In genomic region chr9:98529776-98530175, GRCm38 (mm10) we compare ENCODE assay signal across 23 mouse cellular contexts. TPM values are rescaled to one million over a fixed set of nuclear protein-coding genes. Genes with fewer than 3 reads are reported as not detected.
DNase-seq lines count a peak whose midpoint lies in the region; ATAC-seq and TF ChIP-seq lines count a peak whose summit lies in the region.
"Had no signal": no experiment of that assay in that cellular context is flagged by ENCODE, and none has a peak within 500 bp of the region (broad histone marks: within the 10 kb centered on the region; RNA-seq: fewer than 3 reads in every experiment).

No protein-coding gene starts in this region.

- H3K27ac ChIP-seq in forebrain, embryonic 12.5 days, result 0 out of 2 replicates have a peak overlapping the region, but pooled peaks have one; percentile 5
- no peak overlapping the region for H3K27ac ChIP-seq in forebrain, postnatal 0 days (ENCODE audit: low read depth, low read length)
- H3K27ac ChIP-seq in hindbrain, embryonic 11.5 days (ENCODE audit: low read depth, low read length), result 0 out of 2 replicates have a peak overlapping the region, but pooled peaks have one; percentile 17
- H3K27ac ChIP-seq in hindbrain, embryonic 14.5 days, result no peak overlapping the region
- H3K27ac ChIP-seq: embryonic facial prominence, embryonic 13.5 days; heart, adult 2 months; hindbrain, embryonic 10.5 days had no signal

- H3K4me3 ChIP-seq in forebrain, embryonic 12.5 days (replicated peaks), result no peak overlapping the region
- H3K4me3 ChIP-seq in forebrain, postnatal 0 days (ENCODE audit: low read depth, low read length), result no peak overlapping the region
- H3K4me3 ChIP-seq in hindbrain, embryonic 11.5 days (ENCODE audit: low read depth, low read length), result no peak overlapping the region
- H3K4me3 ChIP-seq in hindbrain, embryonic 14.5 days (replicated peaks; ENCODE audit: low read length), result no peak overlapping the region
- H3K4me3 ChIP-seq: embryonic facial prominence, embryonic 13.5 days; heart, adult 2 months; heart, embryonic 12.5 days; hindbrain, embryonic 10.5 days had no signal

- H3K4me2 ChIP-seq in forebrain, embryonic 12.5 days, result no peak overlapping the region
- H3K4me2 ChIP-seq in forebrain, postnatal 0 days (ENCODE audit: low read depth), result no peak overlapping the region
- H3K4me2 ChIP-seq in hindbrain, embryonic 11.5 days (replicated peaks; ENCODE audit: low read depth, low read length), result no peak overlapping the region
- H3K4me2 ChIP-seq in hindbrain, embryonic 14.5 days (replicated peaks), result no peak overlapping the region
- H3K4me2 ChIP-seq: embryonic facial prominence, embryonic 13.5 days; heart, embryonic 12.5 days had no signal

- peaks cover 12% of the 10 kb centered on the region for H3K4me1 ChIP-seq in forebrain, embryonic 12.5 days
- peaks cover 8% of the 10 kb centered on the region; the same call in 1 of the 2 replicates for H3K4me1 ChIP-seq in forebrain, postnatal 0 days (ENCODE audit: insufficient read depth)
- H3K4me1 ChIP-seq in hindbrain, embryonic 11.5 days (replicated peaks; ENCODE audit: control insufficient read depth, insufficient read depth, low read length), result 0 out of 2 replicates have a peak, but pooled peaks cover under 1% of the 10 kb centered on the region
- 0 out of 2 replicates have a peak, but pooled peaks cover 9% of the 10 kb centered on the region for H3K4me1 ChIP-seq in hindbrain, embryonic 14.5 days (replicated peaks; ENCODE audit: control insufficient read depth, insufficient read depth, low read length)
- H3K4me1 ChIP-seq: embryonic facial prominence, embryonic 13.5 days; heart, embryonic 12.5 days had no signal

- no peak for TF ChIP-seq CTCF in forebrain, postnatal 0 days (IDR thresholded peaks at IDR 0.05; ENCODE audit: low read depth)

- ATAC-seq in forebrain, embryonic 12.5 days (ENCODE audit: low FRiP score), result no peak
- ATAC-seq in forebrain, postnatal 0 days, result no peak
- no peak for ATAC-seq in hindbrain, embryonic 11.5 days (ENCODE audit: low FRiP score)
- no peak for ATAC-seq in hindbrain, embryonic 14.5 days (ENCODE audit: low FRiP score)
- ATAC-seq: CD4-positive, CD25-positive, alpha-beta regulatory T cell, adult 4 months; hindbrain, embryonic 16.5 days; inflammation-experienced regulatory T-cells, adult 6 months had no signal

- H3K9me3 ChIP-seq in forebrain, embryonic 12.5 days, result no peaks in the 10 kb centered on the region
- H3K9me3 ChIP-seq in forebrain, postnatal 0 days (ENCODE audit: low read length), result no peaks in the 10 kb centered on the region
- no peaks in the 10 kb centered on the region for H3K9me3 ChIP-seq in hindbrain, embryonic 11.5 days (ENCODE audit: control insufficient read depth, low read length)
- no peaks in the 10 kb centered on the region for H3K9me3 ChIP-seq in hindbrain, embryonic 14.5 days (ENCODE audit: control insufficient read depth, low read length)
- H3K9me3 ChIP-seq: embryonic facial prominence, embryonic 13.5 days; G1E; heart, embryonic 12.5 days; hindbrain, embryonic 10.5 days had no signal

- H3K36me3 ChIP-seq in forebrain, embryonic 12.5 days (replicated peaks), result no peaks in the 10 kb centered on the region
- no peaks in the 10 kb centered on the region for H3K36me3 ChIP-seq in forebrain, postnatal 0 days (ENCODE audit: insufficient read depth)
- no peaks in the 10 kb centered on the region for H3K36me3 ChIP-seq in hindbrain, embryonic 11.5 days (ENCODE audit: control insufficient read depth, insufficient read depth, low read length)
- no peaks in the 10 kb centered on the region for H3K36me3 ChIP-seq in hindbrain, embryonic 14.5 days (replicated peaks; ENCODE audit: control insufficient read depth, insufficient read depth)
- H3K36me3 ChIP-seq: embryonic facial prominence, embryonic 13.5 days; G1E; heart, embryonic 12.5 days; hindbrain, embryonic 10.5 days had no signal

- DNase-seq in forebrain, postnatal 0 days, result no peak
- DNase-seq in hindbrain, embryonic 11.5 days (ENCODE audit: low spot score), result no peak
- no peak for DNase-seq in hindbrain, embryonic 14.5 days (ENCODE audit: low spot score)
- peak; percentile 12 for DNase-seq in brain, adult 2 months (ENCODE audit: low read depth, low spot score)
- DNase-seq in retina, embryonic 14.5 days (ENCODE audit: low spot score), result peak; percentile 36
- DNase-seq in ovary, postnatal 10 days (ENCODE audit: low spot score), result no peak
- DNase-seq: adrenal gland, adult 8-10 months; adrenal gland, postnatal 36 days; B cell, adult 2 months; cerebellum, adult 11-12 months; cerebellum, adult 9-11 months; cerebellum, postnatal 36 days; gastrocnemius, postnatal 10 days; heart, adult 2 months had no signal

- no peak overlapping the region for H3K9ac ChIP-seq in forebrain, embryonic 12.5 days
- H3K9ac ChIP-seq in forebrain, postnatal 0 days, result no peak overlapping the region
- no peak overlapping the region for H3K9ac ChIP-seq in hindbrain, embryonic 11.5 days (ENCODE audit: low read depth, low read length)
- no peak overlapping the region for H3K9ac ChIP-seq in hindbrain, embryonic 14.5 days
- H3K9ac ChIP-seq: embryonic facial prominence, embryonic 13.5 days; heart, embryonic 12.5 days had no signal

- H3K27me3 ChIP-seq in forebrain, embryonic 12.5 days, result peaks cover 17% of the 10 kb centered on the region; the same call in 1 of the 2 replicates
- no peaks in the 10 kb centered on the region for H3K27me3 ChIP-seq in forebrain, postnatal 0 days (ENCODE audit: insufficient read depth, low read length)
- H3K27me3 ChIP-seq in hindbrain, embryonic 11.5 days (ENCODE audit: control insufficient read depth, insufficient read depth, low read length), result no peaks in the 10 kb centered on the region
- H3K27me3 ChIP-seq in hindbrain, embryonic 14.5 days (ENCODE audit: control insufficient read depth, insufficient read depth, low read length), result no peaks in the 10 kb centered on the region
- H3K27me3 ChIP-seq: embryonic facial prominence, embryonic 13.5 days; heart, embryonic 12.5 days had no signal

- WGBS in forebrain, embryonic 12.5 days, result 75% methylated on average over 4 of the region's 4 CpGs
- 52% methylated on average over 4 of the region's 4 CpGs for WGBS in forebrain, postnatal 0 days
- 73% methylated on average over 4 of the region's 4 CpGs for WGBS in hindbrain, embryonic 11.5 days
- WGBS in hindbrain, embryonic 14.5 days, result 73% methylated on average over 4 of the region's 4 CpGs

RNA-seq across cellular contexts. Expression of gene Copb2, which starts 33.7 kb away (rescaled TPM):
- 157 and 159 TPM in 2 replicates for polyA plus RNA-seq in forebrain, embryonic 12.5 days (2016; fragmentation: Nextera tagmentation; extraction: Ambion mirVana)
- total RNA-seq in forebrain, postnatal 0 days (2014; rRNA removed), result 96.3 and 116 TPM in 2 replicates
- polyA plus RNA-seq in forebrain, postnatal 0 days (2015; fragmentation: Nextera tagmentation; extraction: Ambion mirVana), result 109 TPM in 2 replicates
- 169 and 201 TPM in 2 replicates for polyA plus RNA-seq in hindbrain, embryonic 11.5 days (2014; fragmentation: Nextera tagmentation; extraction: Ambion mirVana)
- polyA plus RNA-seq in hindbrain, embryonic 14.5 days (2014; fragmentation: Nextera tagmentation; extraction: Ambion mirVana), result 136 and 151 TPM in 2 replicates

RNA-seq across cellular contexts. Expression of gene Rbp2, which starts 43.9 kb away (rescaled TPM):
- not detected in 2 replicates for polyA plus RNA-seq in forebrain, embryonic 12.5 days (2016; fragmentation: Nextera tagmentation; extraction: Ambion mirVana)
- total RNA-seq in forebrain, postnatal 0 days (2014; rRNA removed), result 0.76 TPM in 1 of 2 replicates, not detected in the other
- polyA plus RNA-seq in forebrain, postnatal 0 days (2015; fragmentation: Nextera tagmentation; extraction: Ambion mirVana), result 0.48 and 0.67 TPM in 2 replicates
- polyA plus RNA-seq in hindbrain, embryonic 11.5 days (2014; fragmentation: Nextera tagmentation; extraction: Ambion mirVana), result 0.78 and 1.3 TPM in 2 replicates
- 0.67 and 1.8 TPM in 2 replicates for polyA plus RNA-seq in hindbrain, embryonic 14.5 days (2014; fragmentation: Nextera tagmentation; extraction: Ambion mirVana)
- total RNA-seq: adrenal gland, adult 8-10 months; adrenal gland, postnatal 36 days; G1E; gastrocnemius, postnatal 10 days had no signal
- polyA plus RNA-seq: CD4-positive, CD25-positive, alpha-beta regulatory T cell, adult 4 months; frontal cortex, adult 2 months; heart, adult 2 months; inflammation-experienced regulatory T-cells, adult 6 months had no signal

Comparison
In these comparisons a context has a peak if more than half of its experiments do, and no peak if none do; other contexts are left out.
1. H3K27ac ChIP-seq: peak in forebrain, embryonic 12.5 days (single experiment) and hindbrain, embryonic 11.5 days (single experiment); none in forebrain, postnatal 0 days (single experiment) and hindbrain, embryonic 14.5 days (single experiment).
2. DNase-seq: peak in brain, adult 2 months (single experiment) and retina, embryonic 14.5 days (single experiment); none in forebrain, postnatal 0 days (single experiment), hindbrain, embryonic 11.5 days (single experiment), hindbrain, embryonic 14.5 days (single experiment) and ovary, postnatal 10 days (single experiment).